23 mouse cellular contexts compared by ENCODE assay signal in genomic region chr9:75116571-75117177, GRCm38 (mm10). TPM values are rescaled to one million over a fixed set of nuclear protein-coding genes. Genes with fewer than 3 reads are reported as not detected.
DNase-seq lines count a peak whose midpoint lies in the region; ATAC-seq and TF ChIP-seq lines count a peak whose summit lies in the region.
"Had no signal": no experiment of that assay in that cellular context is flagged by ENCODE, and none has a peak within 500 bp of the region (broad histone marks: within the 10 kb centered on the region; RNA-seq: fewer than 3 reads in every experiment).

No protein-coding gene starts in this region.

- no peaks in the 10 kb centered on the region for H3K4me1 ChIP-seq in intestine, embryonic 15.5 days (replicated peaks)
- H3K4me1 ChIP-seq in intestine, postnatal 0 days (replicated peaks; ENCODE audit: control insufficient read depth, insufficient read depth, low read length), result no peaks in the 10 kb centered on the region
- no peaks in the 10 kb centered on the region for H3K4me1 ChIP-seq in kidney, embryonic 14.5 days (ENCODE audit: control insufficient read depth, insufficient read depth, low read length)
- H3K4me1 ChIP-seq: embryonic facial prominence, embryonic 15.5 days; hindbrain, embryonic 10.5 days; lung, embryonic 15.5 days had no signal

- no peak overlapping the region for H3K4me3 ChIP-seq in intestine, embryonic 15.5 days (replicated peaks)
- H3K4me3 ChIP-seq in intestine, postnatal 0 days (ENCODE audit: low read depth, low read length), result no peak overlapping the region
- no peak overlapping the region for H3K4me3 ChIP-seq in kidney, embryonic 14.5 days (ENCODE audit: low read length)
- H3K4me3 ChIP-seq: embryonic facial prominence, embryonic 15.5 days; heart, embryonic 12.5 days; hindbrain, embryonic 10.5 days; lung, embryonic 15.5 days had no signal

- peak; percentile 75 for ATAC-seq in intestine, embryonic 15.5 days
- ATAC-seq in intestine, postnatal 0 days, result peak; percentile 54; the same call in 1 of the 2 replicates
- ATAC-seq in kidney, embryonic 14.5 days (ENCODE audit: low FRiP score, low TSS enrichment), result peak; percentile 35; the same call in 1 of the 2 replicates
- ATAC-seq: activated CD4-positive, CD25-positive, alpha-beta regulatory T cell, adult 4 months; forebrain, embryonic 14.5 days; hindbrain, embryonic 16.5 days had no signal

- no peak overlapping the region for H3K9ac ChIP-seq in intestine, embryonic 15.5 days
- H3K9ac ChIP-seq in intestine, postnatal 0 days (ENCODE audit: low read depth, low read length), result no peak overlapping the region
- H3K9ac ChIP-seq in kidney, embryonic 14.5 days (ENCODE audit: low read depth, low read length), result no peak overlapping the region
- H3K9ac ChIP-seq: embryonic facial prominence, embryonic 15.5 days; heart, embryonic 12.5 days; liver, embryonic 14.5 days; lung, embryonic 15.5 days had no signal

- peak; percentile 38 to 67 for DNase-seq in kidney, postnatal 25 days
- no peak for DNase-seq in frontal cortex, adult 2 months (ENCODE audit: extremely low spot score in 1 of 2, low spot score in 1 of 2)
- DNase-seq in thymus, postnatal 14 days, result no peak
- no peak for DNase-seq in embryo, embryonic 10 days (ENCODE audit: low spot score)
- DNase-seq: adrenal gland, postnatal 10 days; cerebellum, adult 2 months; cerebellum, postnatal 25 days; gastrocnemius, postnatal 10 days; heart, adult 11 months; heart, postnatal 10 days; lung, postnatal 36 days; thymus, adult 18-20 months had no signal

- TF ChIP-seq CTCF in intestine, postnatal 0 days (IDR thresholded peaks at IDR 0.05; ENCODE audit: low read depth), result no peak

- H3K27ac ChIP-seq in intestine, embryonic 15.5 days, result no peak overlapping the region
- H3K27ac ChIP-seq in intestine, postnatal 0 days (ENCODE audit: low read depth, low read length), result no peak overlapping the region
- no peak overlapping the region for H3K27ac ChIP-seq in kidney, embryonic 14.5 days (ENCODE audit: low read depth, low read length)
- H3K27ac ChIP-seq: embryonic facial prominence, embryonic 15.5 days; hindbrain, embryonic 10.5 days; liver, embryonic 14.5 days; lung, embryonic 15.5 days had no signal

- H3K27me3 ChIP-seq in intestine, embryonic 15.5 days (replicated peaks), result no peaks in the 10 kb centered on the region
- no peaks in the 10 kb centered on the region for H3K27me3 ChIP-seq in intestine, postnatal 0 days (replicated peaks; ENCODE audit: control insufficient read depth, insufficient read depth, low read length)
- no peaks in the 10 kb centered on the region for H3K27me3 ChIP-seq in kidney, embryonic 14.5 days (ENCODE audit: control insufficient read depth, insufficient read depth, low read length)
- H3K27me3 ChIP-seq: embryonic facial prominence, embryonic 15.5 days; heart, embryonic 12.5 days; lung, embryonic 15.5 days had no signal

- 59% methylated on average over 2 of the region's 2 CpGs for WGBS in intestine, embryonic 15.5 days
- WGBS in intestine, postnatal 0 days, result 49% methylated on average over 2 of the region's 2 CpGs
- 75% methylated on average over 2 of the region's 2 CpGs for WGBS in kidney, embryonic 14.5 days

- H3K36me3 ChIP-seq in intestine, embryonic 15.5 days, result no peaks in the 10 kb centered on the region
- H3K36me3 ChIP-seq in intestine, postnatal 0 days (ENCODE audit: control insufficient read depth, insufficient read depth), result no peaks in the 10 kb centered on the region
- 0 out of 2 replicates have a peak, but pooled peaks cover 3% of the 10 kb centered on the region for H3K36me3 ChIP-seq in kidney, embryonic 14.5 days (ENCODE audit: control insufficient read depth, insufficient read depth, low read length)
- H3K36me3 ChIP-seq: lung, embryonic 15.5 days had no signal

- no peaks in the 10 kb centered on the region for H3K9me3 ChIP-seq in intestine, embryonic 15.5 days
- no peaks in the 10 kb centered on the region for H3K9me3 ChIP-seq in intestine, postnatal 0 days (ENCODE audit: control insufficient read depth)
- no peaks in the 10 kb centered on the region for H3K9me3 ChIP-seq in kidney, embryonic 14.5 days (ENCODE audit: control insufficient read depth, low read length)
- H3K9me3 ChIP-seq: embryonic facial prominence, embryonic 15.5 days; heart, embryonic 12.5 days; hindbrain, embryonic 10.5 days; lung, embryonic 15.5 days had no signal

- H3K4me2 ChIP-seq in intestine, embryonic 15.5 days (replicated peaks), result no peak overlapping the region
- H3K4me2 ChIP-seq in intestine, postnatal 0 days (replicated peaks; ENCODE audit: low read depth), result no peak overlapping the region
- no peak overlapping the region for H3K4me2 ChIP-seq in kidney, embryonic 14.5 days (replicated peaks; ENCODE audit: low read depth, low read length)
- H3K4me2 ChIP-seq: embryonic facial prominence, embryonic 15.5 days; heart, embryonic 12.5 days; lung, embryonic 15.5 days had no signal

RNA-seq across cellular contexts. Expression of gene Myo5a, which starts 45.9 kb away (rescaled TPM):
- 7.6 and 7.9 TPM in 2 replicates for polyA plus RNA-seq in intestine, embryonic 15.5 days (2015; fragmentation: Nextera tagmentation; extraction: Ambion mirVana)
- polyA plus RNA-seq in intestine, postnatal 0 days (2015; fragmentation: Nextera tagmentation; extraction: Ambion mirVana), result 2.9 and 3.1 TPM in 2 replicates
- polyA plus RNA-seq in kidney, embryonic 14.5 days (2014; fragmentation: Nextera tagmentation; extraction: Ambion mirVana), result 11.2 and 23.5 TPM in 2 replicates
- polyA plus RNA-seq in frontal cortex, adult 2 months (2012; rRNA removed), result 102 and 109 TPM in 2 replicates

Comparison
In these comparisons a context has a peak if more than half of its experiments do, and no peak if none do; other contexts are left out.
1. DNase-seq: peak in kidney, postnatal 25 days (2 of 2); none in frontal cortex, adult 2 months (0 of 2), thymus, postnatal 14 days (single experiment) and embryo, embryonic 10 days (single experiment).
2. Peak in every context shown above with its lines, with median percentiles within 50 percentile points of each other: ATAC-seq.